14 mouse cellular contexts compared by ENCODE assay signal in genomic region chr5:136458893-136459499, GRCm38 (mm10).
A peak's percentile ranks its signal among the peaks of the same experiment; 100 is the strongest.
DNase-seq lines count a peak whose midpoint lies in the region; ATAC-seq lines count a peak whose summit lies in the region.
"Had no signal": no experiment of that assay in that cellular context is flagged by ENCODE, and none has a peak within 500 bp of the region (broad histone marks: within the 10 kb centered on the region; RNA-seq: fewer than 3 reads in every experiment).

No protein-coding gene starts in this region.

- peak; percentile 67 for ATAC-seq in frontal cortex, adult (ENCODE audit: low TSS enrichment)
- no peak for ATAC-seq in kidney, embryonic 14.5 days (ENCODE audit: low FRiP score, low TSS enrichment)
- no peak for ATAC-seq in neural tube, embryonic 11.5 days (ENCODE audit: insufficient read depth, low FRiP score, low TSS enrichment)
- ATAC-seq in neural tube, embryonic 15.5 days (ENCODE audit: low FRiP score): no peak
- ATAC-seq in stomach, embryonic 14.5 days (ENCODE audit: insufficient number of reproducible peaks, insufficient read depth, low FRiP score, low read depth): no peak

- H3K4me1 ChIP-seq in kidney, embryonic 14.5 days (ENCODE audit: control insufficient read depth, insufficient read depth, low read length): peaks cover 25% of the 10 kb centered on the region
- H3K4me1 ChIP-seq in neural tube, embryonic 11.5 days (ENCODE audit: control insufficient read depth, insufficient read depth, low read length): peaks cover 15% of the 10 kb centered on the region
- peaks cover 33% of the 10 kb centered on the region for H3K4me1 ChIP-seq in neural tube, embryonic 15.5 days
- peaks cover 18% of the 10 kb centered on the region for H3K4me1 ChIP-seq in stomach, embryonic 14.5 days (ENCODE audit: control insufficient read depth, insufficient read depth, low read length)
- H3K4me1 ChIP-seq: midbrain, embryonic 12.5 days had no signal

- H3K36me3 ChIP-seq in kidney, embryonic 14.5 days (ENCODE audit: control insufficient read depth, insufficient read depth, low read length): no peaks in the 10 kb centered on the region
- no peaks in the 10 kb centered on the region for H3K36me3 ChIP-seq in neural tube, embryonic 11.5 days (ENCODE audit: control insufficient read depth, insufficient read depth, low read length)
- no peaks in the 10 kb centered on the region for H3K36me3 ChIP-seq in neural tube, embryonic 15.5 days
- H3K36me3 ChIP-seq in stomach, embryonic 14.5 days (ENCODE audit: control insufficient read depth, insufficient read depth, low read length): no peaks in the 10 kb centered on the region
- H3K36me3 ChIP-seq: G1E; midbrain, embryonic 12.5 days had no signal

- H3K4me3 ChIP-seq in kidney, embryonic 14.5 days (ENCODE audit: low read length): no peak overlapping the region
- H3K4me3 ChIP-seq in neural tube, embryonic 11.5 days (ENCODE audit: low read depth, low read length): no peak overlapping the region
- no peak overlapping the region for H3K4me3 ChIP-seq in neural tube, embryonic 15.5 days (replicated peaks)
- H3K4me3 ChIP-seq in stomach, embryonic 14.5 days (ENCODE audit: low read depth, low read length): no peak overlapping the region
- H3K4me3 ChIP-seq: embryonic facial prominence, embryonic 10.5 days; forebrain, embryonic 12.5 days; midbrain, embryonic 12.5 days had no signal

- no peaks in the 10 kb centered on the region for H3K27me3 ChIP-seq in kidney, embryonic 14.5 days (ENCODE audit: control insufficient read depth, insufficient read depth, low read length)
- no peaks in the 10 kb centered on the region for H3K27me3 ChIP-seq in neural tube, embryonic 11.5 days (ENCODE audit: control insufficient read depth, insufficient read depth, low read length)
- no peaks in the 10 kb centered on the region for H3K27me3 ChIP-seq in neural tube, embryonic 15.5 days (replicated peaks)
- no peaks in the 10 kb centered on the region for H3K27me3 ChIP-seq in stomach, embryonic 14.5 days (ENCODE audit: control insufficient read depth, insufficient read depth, low read length)
- H3K27me3 ChIP-seq: forebrain, embryonic 12.5 days; midbrain, embryonic 12.5 days had no signal

- H3K27ac ChIP-seq in kidney, embryonic 14.5 days (ENCODE audit: low read depth, low read length): peak overlapping the region; percentile 51
- H3K27ac ChIP-seq in neural tube, embryonic 11.5 days (ENCODE audit: low read depth, low read length): 0 out of 2 replicates have a peak overlapping the region, but pooled peaks have one; percentile 7
- H3K27ac ChIP-seq in neural tube, embryonic 15.5 days (replicated peaks): no peak overlapping the region
- peak overlapping the region; percentile 69 for H3K27ac ChIP-seq in stomach, embryonic 14.5 days (ENCODE audit: low read length)
- H3K27ac ChIP-seq: embryonic facial prominence, embryonic 10.5 days; forebrain, embryonic 12.5 days; midbrain, embryonic 12.5 days had no signal

- no peak overlapping the region for H3K4me2 ChIP-seq in kidney, embryonic 14.5 days (replicated peaks; ENCODE audit: low read depth, low read length)
- no peak overlapping the region for H3K4me2 ChIP-seq in neural tube, embryonic 11.5 days (ENCODE audit: low read depth)
- H3K4me2 ChIP-seq in neural tube, embryonic 15.5 days: no peak overlapping the region
- H3K4me2 ChIP-seq in stomach, embryonic 14.5 days (replicated peaks; ENCODE audit: low read depth, low read length): no peak overlapping the region
- H3K4me2 ChIP-seq: forebrain, embryonic 12.5 days; midbrain, embryonic 12.5 days had no signal

- no peak for DNase-seq in frontal cortex, adult 2 months (ENCODE audit: extremely low spot score in 1 of 2, low spot score in 1 of 2)
- no peak for DNase-seq in kidney, adult 18-20 months
- no peak for DNase-seq in neural tube, embryonic 11.5 days (ENCODE audit: low spot score)
- DNase-seq in cerebellum, adult 8-10 months: no peak
- DNase-seq: gastrocnemius, postnatal 36 days; thymus, postnatal 4 days had no signal

- 77% methylated on average over 11 of the region's 11 CpGs for WGBS in kidney, embryonic 14.5 days
- 79% methylated on average over 11 of the region's 11 CpGs for WGBS in neural tube, embryonic 11.5 days
- WGBS in neural tube, embryonic 15.5 days: 80% methylated on average over 11 of the region's 11 CpGs
- 56% methylated on average over 11 of the region's 11 CpGs for WGBS in stomach, embryonic 14.5 days

- no peaks in the 10 kb centered on the region for H3K9me3 ChIP-seq in kidney, embryonic 14.5 days (ENCODE audit: control insufficient read depth, low read length)
- no peaks in the 10 kb centered on the region for H3K9me3 ChIP-seq in neural tube, embryonic 11.5 days (ENCODE audit: control insufficient read depth, low read length)
- no peaks in the 10 kb centered on the region for H3K9me3 ChIP-seq in neural tube, embryonic 15.5 days (replicated peaks)
- no peaks in the 10 kb centered on the region for H3K9me3 ChIP-seq in stomach, embryonic 14.5 days (ENCODE audit: control insufficient read depth, low read depth, low read length)
- H3K9me3 ChIP-seq: embryonic facial prominence, embryonic 10.5 days; forebrain, embryonic 12.5 days; G1E; midbrain, embryonic 12.5 days had no signal

- no peak overlapping the region for H3K9ac ChIP-seq in kidney, embryonic 14.5 days (ENCODE audit: low read depth, low read length)
- H3K9ac ChIP-seq in neural tube, embryonic 11.5 days (ENCODE audit: low read length): no peak overlapping the region
- no peak overlapping the region for H3K9ac ChIP-seq in neural tube, embryonic 15.5 days (replicated peaks)
- no peak overlapping the region for H3K9ac ChIP-seq in stomach, embryonic 14.5 days (replicated peaks; ENCODE audit: low read depth, low read length)
- H3K9ac ChIP-seq: forebrain, embryonic 12.5 days; midbrain, embryonic 12.5 days had no signal
